Mouse (Mus musculus) ES-E14 (cell line): ENCODE data around the gene Fbxl19.

Experiments
- CHD2 ChIP-seq: IDR thresholded peaks from 2 replicates; pipeline ENCODE4 v1.6.1; 2014; ENCODE audit warnings: mild to moderate bottlenecking, low read depth, low read length, inconsistent platforms
- HCFC1 ChIP-seq: IDR thresholded peaks from 2 replicates; pipeline ENCODE4 v1.6.1; 2012; ENCODE audit warnings: low read length, inconsistent platforms, borderline replicate concordance; ENCODE audit not compliant: insufficient read depth
- MAFK ChIP-seq: IDR thresholded peaks from 2 replicates; pipeline ENCODE4 v1.6.1; 2014; ENCODE audit warnings: mild to moderate bottlenecking, low read depth, low read length, inconsistent platforms; ENCODE audit not compliant: insufficient read depth
- ZC3H11A ChIP-seq: IDR thresholded peaks from 2 replicates; pipeline ENCODE4 v1.6.1; 2012; ENCODE audit warnings: low read depth, mild to moderate bottlenecking, inconsistent platforms, low read length, borderline replicate concordance
- ZNF384 ChIP-seq: IDR thresholded peaks from 2 replicates; pipeline ENCODE4 v1.6.1; 2012; ENCODE audit warnings: low read depth, low read length, inconsistent platforms

- TF ChIP-seq MAFK (no peak), HCFC1 (no peak), ZNF384 (no peak), ZC3H11A (no peak), CHD2 (no peak)
Observed at GRCm38 (mm10) chr7:127746494-127747491, 2.5 kb downstream of the Fbxl19 start.
